ENCODE assay signal across 9 mouse cellular contexts in genomic region chr10:76455289-76455688, GRCm38 (mm10). TPM values are rescaled to one million over a fixed set of nuclear protein-coding genes. Genes with fewer than 3 reads are reported as not detected.
DNase-seq lines count a peak whose midpoint lies in the region; ATAC-seq and TF ChIP-seq lines count a peak whose summit lies in the region.
"Had no signal": no experiment of that assay in that cellular context is flagged by ENCODE, and none has a peak within 500 bp of the region (broad histone marks: within the 10 kb centered on the region; RNA-seq: fewer than 3 reads in every experiment).

No protein-coding gene starts in this region.

- H3K4me2 ChIP-seq in forebrain, embryonic 15.5 days (replicated peaks), result no peak overlapping the region

- H3K4me1 ChIP-seq in forebrain, embryonic 15.5 days, result no peaks in the 10 kb centered on the region

- H3K9ac ChIP-seq in forebrain, embryonic 15.5 days (replicated peaks), result no peak overlapping the region

- no peaks in the 10 kb centered on the region for H3K36me3 ChIP-seq in forebrain, embryonic 15.5 days

- no peak overlapping the region for H3K27ac ChIP-seq in forebrain, embryonic 15.5 days (replicated peaks)
- no peak overlapping the region for H3K27ac ChIP-seq in layer of hippocampus, adult 2 months

- H3K4me3 ChIP-seq in forebrain, embryonic 15.5 days, result no peak overlapping the region
- H3K4me3 ChIP-seq in layer of hippocampus, adult 2 months, result no peak overlapping the region

- ATAC-seq in forebrain, embryonic 15.5 days (replicated peaks), result 0 out of 2 replicates have a peak, but pooled peaks have one; percentile 13
- peak; percentile 83 for ATAC-seq in megakaryocyte, adult 5-6 weeks (ENCODE audit: poor library complexity, severe bottlenecking)

- no peaks in the 10 kb centered on the region for H3K27me3 ChIP-seq in forebrain, embryonic 15.5 days

- DNase-seq in heart, adult 11 months, result peak; percentile 89
- DNase-seq in heart, adult 8-10 months (ENCODE audit: low spot score), result no peak
- DNase-seq in A20 (ENCODE audit: low read depth, low spot score), result peak; percentile 57
- DNase-seq in T-cell, adult 2 months (ENCODE audit: low spot score), result peak; percentile 49
- peak; percentile 34 to 55 for DNase-seq in layer of hippocampus, adult 2 months (ENCODE audit: low spot score in 2 of 2)
- DNase-seq in testis, postnatal 10 days (ENCODE audit: low spot score), result peak; percentile 69

- WGBS in forebrain, embryonic 15.5 days, result 58% methylated on average over 5 of the region's 5 CpGs

- TF ChIP-seq CTCF in layer of hippocampus, adult 2 months (conservative IDR thresholded peaks at IDR 0.05), result peak; percentile 81

- no peaks in the 10 kb centered on the region for H3K9me3 ChIP-seq in forebrain, embryonic 15.5 days

RNA-seq across cellular contexts. Expression of gene 2610028H24Rik, which starts 6.4 kb away (rescaled TPM):
- total RNA-seq in heart, adult 8-10 months (2022), result under 1 TPM in 3 of 4 experiments, not detected in 1; 0.22 to 0.49 (median 0.25) TPM
- polyA plus RNA-seq in forebrain, embryonic 15.5 days (2015; fragmentation: Nextera tagmentation; extraction: Ambion mirVana), result not detected in 2 replicates
- total RNA-seq in layer of hippocampus, adult 2 months (2021), result not detected
- total RNA-seq in megakaryocyte, adult 5-6 weeks (2015), result not detected in 2 replicates
- not detected in 2 replicates for total RNA-seq in megakaryocyte, adult 5-6 weeks (2017)
- total RNA-seq: left cerebral cortex, postnatal 10 days had no signal

RNA-seq across cellular contexts. Expression of gene Pcnt, which starts 12.7 kb away (rescaled TPM):
- total RNA-seq in heart, adult 8-10 months (2022), result 10 to 100 TPM; 46.5 to 61.5 (median 54.6) TPM
- polyA plus RNA-seq in forebrain, embryonic 15.5 days (2015; fragmentation: Nextera tagmentation; extraction: Ambion mirVana), result 10.6 and 12.7 TPM in 2 replicates
- 10 to 100 TPM; 23.1 TPM for total RNA-seq in layer of hippocampus, adult 2 months (2021)
- 24.2 and 27.3 TPM in 2 replicates for total RNA-seq in megakaryocyte, adult 5-6 weeks (2015)
- 44.1 and 53.4 TPM in 2 replicates for total RNA-seq in megakaryocyte, adult 5-6 weeks (2017)

RNA-seq across cellular contexts. Expression of gene Mcm3ap, which starts 13.4 kb away (rescaled TPM):
- total RNA-seq in heart, adult 8-10 months (2022), result 10 to 100 TPM; 23.8 to 28.8 (median 25.4) TPM
- 67.5 and 72.5 TPM in 2 replicates for polyA plus RNA-seq in forebrain, embryonic 15.5 days (2015; fragmentation: Nextera tagmentation; extraction: Ambion mirVana)
- total RNA-seq in layer of hippocampus, adult 2 months (2021), result 10 to 100 TPM; 51.2 to 53.7 TPM
- total RNA-seq in megakaryocyte, adult 5-6 weeks (2015), result 41.9 and 51.0 TPM in 2 replicates
- total RNA-seq in megakaryocyte, adult 5-6 weeks (2017), result 51.5 and 56.8 TPM in 2 replicates

RNA-seq across cellular contexts. Expression of gene Ybey, which starts 13.6 kb away (rescaled TPM):
- total RNA-seq in heart, adult 8-10 months (2022), result 1 to 10 TPM; 2.9 to 4.0 (median 3.7) TPM
- 6.7 and 7.1 TPM in 2 replicates for polyA plus RNA-seq in forebrain, embryonic 15.5 days (2015; fragmentation: Nextera tagmentation; extraction: Ambion mirVana)
- 1 to 10 TPM; 3.9 to 4.6 TPM for total RNA-seq in layer of hippocampus, adult 2 months (2021)
- 0.96 and 1.6 TPM in 2 replicates for total RNA-seq in megakaryocyte, adult 5-6 weeks (2015)
- 3.6 and 4.2 TPM in 2 replicates for total RNA-seq in megakaryocyte, adult 5-6 weeks (2017)

RNA-seq across cellular contexts. Expression of gene AC141477.1, which starts 15.0 kb away (rescaled TPM):
- 1 to 10 TPM in 1 of 4 experiments, not detected in 3; 3.1 TPM for total RNA-seq in heart, adult 8-10 months (2022)
- 1.6 TPM in 1 of 2 replicates, not detected in the other for polyA plus RNA-seq in forebrain, embryonic 15.5 days (2015; fragmentation: Nextera tagmentation; extraction: Ambion mirVana)
- total RNA-seq in layer of hippocampus, adult 2 months (2021), result not detected
- total RNA-seq in megakaryocyte, adult 5-6 weeks (2015), result not detected in 2 replicates
- 10.4 TPM in 1 of 2 replicates, not detected in the other for total RNA-seq in megakaryocyte, adult 5-6 weeks (2017)
- total RNA-seq: left cerebral cortex, postnatal 10 days had no signal
